8 mouse cellular contexts compared by ENCODE assay signal in the genomic region with DNA sequence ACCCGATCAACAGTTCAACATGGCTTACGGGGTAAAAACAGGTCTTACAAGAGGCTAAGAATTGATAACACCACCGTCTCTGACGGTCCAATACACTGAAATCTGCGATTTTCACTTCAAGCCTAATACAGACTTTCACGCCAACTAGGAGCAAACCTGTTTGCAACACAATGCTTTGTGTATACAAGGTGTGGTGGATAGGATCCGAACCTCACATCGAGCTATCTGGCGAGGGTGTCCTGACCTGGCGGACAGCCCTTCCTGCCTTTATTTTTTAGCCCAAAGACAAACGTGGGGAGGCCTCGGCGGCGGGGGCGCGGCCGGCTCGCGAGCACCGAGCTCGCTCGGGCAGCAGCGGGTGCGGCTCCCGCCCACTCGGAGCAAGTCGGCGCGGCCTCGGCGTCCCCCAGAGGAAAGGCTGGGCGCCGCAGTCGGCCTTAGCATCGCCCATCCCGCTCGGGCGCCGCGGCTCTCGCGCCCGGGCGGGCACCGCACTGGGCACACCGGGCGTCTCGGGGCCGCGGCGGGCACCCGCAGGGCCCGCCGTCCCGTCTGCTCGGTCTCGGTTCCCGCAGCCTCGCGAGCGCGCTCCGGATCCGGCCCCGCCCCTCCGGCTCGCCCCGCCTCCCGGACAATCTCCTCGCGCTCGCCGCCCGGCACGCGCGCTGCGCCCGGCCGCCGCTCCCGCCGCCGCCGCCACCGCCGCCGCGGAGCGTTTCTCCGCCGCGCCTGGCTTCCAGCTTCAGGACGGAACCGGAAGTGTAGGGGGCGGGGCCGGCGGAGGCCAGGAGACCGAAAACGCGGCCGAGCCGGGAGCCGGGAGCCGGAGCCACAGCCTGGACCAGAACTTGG. TPM values are rescaled to one million over a fixed set of nuclear protein-coding genes. Genes with fewer than 3 reads are reported as not detected.
DNase-seq lines count a peak whose midpoint lies in the region; ATAC-seq and TF ChIP-seq lines count a peak whose summit lies in the region.

A gene (plus strand): TSS at position 739 of the 852 bp plus-strand sequence.

- peak; percentile 53; the same call in 1 of the 2 replicates for TF ChIP-seq POLR2A in liver, adult 2 months (IDR thresholded peaks at IDR 0.05; ENCODE audit: extremely low read depth, insufficient read depth, low read length)

- peak; percentile 44 for TF ChIP-seq CTCF in C2C12 (IDR thresholded peaks at IDR 0.05; ENCODE audit: control insufficient read depth, insufficient read depth, insufficient read length)
- peak; percentile 10; the same call in 1 of the 2 replicates for TF ChIP-seq CTCF in kidney, postnatal 0 days (IDR thresholded peaks at IDR 0.05; ENCODE audit: low read depth)
- TF ChIP-seq CTCF in liver, adult 2 months (IDR thresholded peaks at IDR 0.05; ENCODE audit: low read depth, low read length): no peak

- peak within 1 kb of the TSS; percentile 80 for H3ac ChIP-seq in C2C12 (ENCODE audit: control insufficient read depth, insufficient read length, low read depth)

- under 1% methylated on average over 100 of the region's 105 CpGs for WGBS in heart, embryonic 12.5 days
- under 1% methylated on average over 79 of the region's 105 CpGs for WGBS in kidney, postnatal 0 days
- under 1% methylated on average over 105 of the region's 105 CpGs for WGBS in liver, adult 2 months

- H3K4me1 ChIP-seq in heart, embryonic 12.5 days (replicated peaks): peaks cover 9% of the 10 kb centered on the region
- peaks cover 4% of the 10 kb centered on the region; the same call in 1 of the 2 replicates for H3K4me1 ChIP-seq in kidney, postnatal 0 days (replicated peaks; ENCODE audit: insufficient read depth, low read length)
- H3K4me1 ChIP-seq in liver, adult 2 months (ENCODE audit: control insufficient read depth, insufficient read depth, low read length): peaks cover 12% of the 10 kb centered on the region

- peak within 1 kb of the TSS; percentile 81 for H3K4me2 ChIP-seq in heart, embryonic 12.5 days
- H3K4me2 ChIP-seq in kidney, postnatal 0 days (ENCODE audit: low read length): peak within 1 kb of the TSS; percentile 66

- H3K79me3 ChIP-seq in C2C12 (ENCODE audit: low read depth): peaks cover 25% of the 10 kb centered on the region

- peak within 1 kb of the TSS; percentile 97 for H3K27ac ChIP-seq in heart, embryonic 12.5 days (ENCODE audit: poor library complexity, severe bottlenecking)
- H3K27ac ChIP-seq in kidney, postnatal 0 days: peak within 1 kb of the TSS; percentile 99
- peak within 1 kb of the TSS; percentile 90 for H3K27ac ChIP-seq in liver, adult 2 months (replicated peaks; ENCODE audit: insufficient read depth, low read depth, low read length)

- peak within 1 kb of the TSS; percentile 62 for H3K4me3 ChIP-seq in C2C12 (ENCODE audit: insufficient read depth, poor library complexity, severe bottlenecking)
- peak within 1 kb of the TSS; percentile 82 for H3K4me3 ChIP-seq in heart, embryonic 12.5 days
- peak within 1 kb of the TSS; percentile 86 for H3K4me3 ChIP-seq in kidney, postnatal 0 days (replicated peaks; ENCODE audit: low read depth, low read length)
- H3K4me3 ChIP-seq in liver, adult 2 months (ENCODE audit: insufficient read depth, low read depth, low read length): peak within 1 kb of the TSS; percentile 79

- no peaks in the 10 kb centered on the region for H3K9me3 ChIP-seq in heart, embryonic 12.5 days (replicated peaks)
- H3K9me3 ChIP-seq in kidney, postnatal 0 days (replicated peaks; ENCODE audit: low read length): no peaks in the 10 kb centered on the region

- peak; percentile 75 for ATAC-seq in erythroblast, adult 5-6 weeks (replicated peaks; ENCODE audit: low FRiP score, poor library complexity, severe bottlenecking)
- ATAC-seq in heart, embryonic 12.5 days (ENCODE audit: insufficient number of reproducible peaks, low FRiP score): peak; percentile 91
- peak; percentile 94 for ATAC-seq in kidney, postnatal 0 days (replicated peaks; ENCODE audit: low FRiP score, low read depth)
- ATAC-seq in monocyte, adult 5-6 weeks (replicated peaks; ENCODE audit: insufficient number of reproducible peaks, low FRiP score, low TSS enrichment, poor library complexity, severe bottlenecking): peak; percentile 49

- H3K79me2 ChIP-seq in C2C12 (ENCODE audit: control insufficient read depth, insufficient read depth): peaks cover 44% of the 10 kb centered on the region
- peaks cover 9% of the 10 kb centered on the region; the same call in 1 of the 2 replicates for H3K79me2 ChIP-seq in liver, adult 2 months (ENCODE audit: control insufficient read depth, insufficient read depth, low read length)

- DNase-seq in brain, adult 2 months (ENCODE audit: low read depth, low spot score): peak; percentile 95
- DNase-seq in kidney, postnatal 0 days (ENCODE audit: low spot score): peak; percentile 95
- peak; percentile 68 for DNase-seq in liver, adult 2 months (ENCODE audit: extremely low read depth, low read depth, low spot score)
- DNase-seq in spleen, postnatal 36 days (ENCODE audit: low spot score in 2 of 2): peak; percentile 77 to 79

- peak within 1 kb of the TSS; percentile 88 for H3K9ac ChIP-seq in heart, embryonic 12.5 days
- peak within 1 kb of the TSS; percentile 89 for H3K9ac ChIP-seq in kidney, postnatal 0 days (ENCODE audit: low read depth, low read length)
- H3K9ac ChIP-seq in liver, adult 2 months (ENCODE audit: low read depth, low read length): peak within 1 kb of the TSS; percentile 91

- no peaks in the 10 kb centered on the region for H3K27me3 ChIP-seq in C2C12 (ENCODE audit: control insufficient read depth, insufficient read depth, insufficient read length)
- H3K27me3 ChIP-seq in heart, embryonic 12.5 days (replicated peaks): no peaks in the 10 kb centered on the region
- H3K27me3 ChIP-seq in kidney, postnatal 0 days (ENCODE audit: insufficient read depth, low read length): no peaks in the 10 kb centered on the region
- H3K27me3 ChIP-seq in liver, adult 2 months (ENCODE audit: control insufficient read depth, insufficient read depth, low read length): no peaks in the 10 kb centered on the region

- no peaks in the 10 kb centered on the region for H3K36me3 ChIP-seq in C2C12 (ENCODE audit: control insufficient read depth, insufficient read depth)
- no peaks in the 10 kb centered on the region for H3K36me3 ChIP-seq in heart, embryonic 12.5 days
- no peaks in the 10 kb centered on the region for H3K36me3 ChIP-seq in kidney, postnatal 0 days (ENCODE audit: insufficient read depth, low read length)
- H3K36me3 ChIP-seq in liver, adult 2 months (ENCODE audit: control insufficient read depth, insufficient read depth, low read length): no peaks in the 10 kb centered on the region

TF ChIP-seq in C2C12, 6 proteins besides CTCF, POLR2A, EP300 and RAD21:
- no peak for TF ChIP-seq FOSL1 (IDR thresholded peaks at IDR 0.05; ENCODE audit: insufficient read depth, low read length, poor library complexity, severe bottlenecking)
- TF ChIP-seq MYOD1 (IDR thresholded peaks at IDR 0.05; ENCODE audit: control insufficient read depth, insufficient read length, low read depth): no peak
- TF ChIP-seq CEBPB (IDR thresholded peaks at IDR 0.05; ENCODE audit: low read depth): no peak
TF ChIP-seq in C2C12: peak in this region for 0.

RNA-seq across cellular contexts. Expression of the gene that starts here (rescaled TPM):
- polyA plus RNA-seq in C2C12 (2012; fragmentation: generic; extraction: Trizol): 1.9 TPM
- total RNA-seq in erythroblast, adult 5-6 weeks (2015; ENCODE audit: low replicate concordance): 0.84 TPM in 1 of 2 replicates, not detected in the other
- total RNA-seq in erythroblast, adult 5-6 weeks (2017; ENCODE audit: low replicate concordance): 0.60 and 2.6 TPM in 2 replicates
- 16.9 and 17.3 TPM in 2 replicates for polyA plus RNA-seq in heart, embryonic 12.5 days (2016; fragmentation: Nextera tagmentation; extraction: Ambion mirVana)
- polyA plus RNA-seq in kidney, postnatal 0 days (2015; fragmentation: Nextera tagmentation; extraction: Ambion mirVana): 12.2 and 12.8 TPM in 2 replicates
- 11.4 and 13.1 TPM in 2 replicates for total RNA-seq in liver, adult 2 months (2014; rRNA removed)
- 3.2 and 3.4 TPM in 2 replicates for polyA plus RNA-seq in liver, adult 2 months (2012; rRNA removed)
- 7.4 to 8.9 TPM (median 8.6 TPM) in 3 replicates for total RNA-seq in monocyte, adult 5-6 weeks (2017)

Comparison
In these comparisons a context has a peak if more than half of its experiments do, and no peak if none do; other contexts are left out.
1. Peak in every context shown above with its lines: DNase-seq, ATAC-seq, H3K4me3 ChIP-seq and H3K27ac ChIP-seq.